Mouse (Mus musculus) T-helper 17 cell (primary cell): ENCODE data around the gene Tnfrsf21.

Experiments used
- in situ Hi-C, 2 experiments: fragments of 300-600 bp; cut with MboI, MseI; formaldehyde crosslinking; loops; 1 replicate in 1 of 2; 2 replicates in 1 of 2; pipeline ENCODE4 v1.15.1; 2025; ENCODE audit warnings: high pct_unique_total_duplicates in 2 of 2

Tnfrsf21 gene

GRCm38 (mm10) chr17:43128908-43129533 is 112.7 kb downstream of the Tnfrsf21 start:
- in situ Hi-C loops, result no loop called here

- in situ Hi-C loops, result no loop called here
These were observed 113.9 kb downstream of the Tnfrsf21 start for GRCm38 (mm10) chr17:43130115-43130869.

- in situ Hi-C loops, result no loop called here
These were observed 114.5 kb downstream of the Tnfrsf21 start for GRCm38 (mm10) chr17:43130870-43131264.

- in situ Hi-C loops, result no loop called here
These were observed 116.1 kb downstream of the Tnfrsf21 start for GRCm38 (mm10) chr17:43132477-43132876.

GRCm38 (mm10) chr17:43133106-43133505 is 116.8 kb downstream of the Tnfrsf21 start:
- in situ Hi-C loops, result no loop called here

- in situ Hi-C loops, result no loop called here
These were observed 118.6 kb downstream of the Tnfrsf21 start for GRCm38 (mm10) chr17:43134991-43135390.

GRCm38 (mm10) chr17:43135398-43136265 is 119.3 kb downstream of the Tnfrsf21 start:
- in situ Hi-C loops, result no loop called here

GRCm38 (mm10) chr17:43136720-43137119 is 120.4 kb downstream of the Tnfrsf21 start:
- in situ Hi-C loops, result no loop called here

GRCm38 (mm10) chr17:43137838-43138237 is 121.5 kb downstream of the Tnfrsf21 start:
- in situ Hi-C loops, result no loop called here

- in situ Hi-C loops, result no loop called here
These were observed 122.0 kb downstream of the Tnfrsf21 start for GRCm38 (mm10) chr17:43138356-43138755.
